Mouse (Mus musculus) midbrain, embryonic 15.5 days (tissue): Measurements from ENCODE around the gene Slc35c2. TPM values are rescaled to one million over a fixed set of nuclear protein-coding genes. Genes with fewer than 3 reads are reported as not detected.

ENCODE experiments used
- polyA plus RNA-seq: library from polyadenylated mRNA; unstranded; fragments of >200 nt; fragmentation: Nextera tagmentation; extraction: Ambion mirVana; gene quantifications from 2 replicates; pipeline ENCODE4 v1.2.1, GENCODE M21; 2015

Gene Slc35c2
- polyA plus RNA-seq, 1 experiment from 2014 or later: 72.8 TPM

Other genes with a start within 250 kb of the Slc35c2 start
- gene Cd40, start 232.2 kb downstream of the Slc35c2 start, polyA plus RNA-seq: 5.5 and 6.3 TPM in 2 replicates
- not detected in 2 replicates for gene 1700025C18Rik, start 197.1 kb downstream of the Slc35c2 start, polyA plus RNA-seq
- 20.8 and 21.2 TPM in 2 replicates for gene Cdh22, start 53.0 kb downstream of the Slc35c2 start, polyA plus RNA-seq
- gene Elmo2, start 38.6 kb upstream of the Slc35c2 start, polyA plus RNA-seq: 111 and 115 TPM in 2 replicates
- 8.5 and 10.9 TPM in 2 replicates for gene Zfp663, start 80.9 kb upstream of the Slc35c2 start, polyA plus RNA-seq
- 10.1 and 10.3 TPM in 2 replicates for gene Zfp334, start 100.4 kb upstream of the Slc35c2 start, polyA plus RNA-seq
- not detected in 2 replicates for gene Ocstamp, start 112.5 kb upstream of the Slc35c2 start, polyA plus RNA-seq
- gene Slc13a3, start 185.4 kb upstream of the Slc35c2 start, polyA plus RNA-seq: 10.1 and 11.5 TPM in 2 replicates
- 50.9 and 51.1 TPM in 2 replicates for gene Trp53rka, start 205.5 kb upstream of the Slc35c2 start, polyA plus RNA-seq
- 1.6 and 2.6 TPM in 2 replicates for gene Slc2a10, start 215.9 kb upstream of the Slc35c2 start, polyA plus RNA-seq